Mouse (Mus musculus) megakaryocyte, embryonic 14.5 days (primary cell): ENCODE results near the gene Akirin2. TPM values are rescaled to one million over a fixed set of nuclear protein-coding genes. Genes with fewer than 3 reads are reported as not detected.

Source experiments
- H3K27me3 ChIP-seq: replicated peaks from 2 replicates; pipeline ENCODE3; 2012; ENCODE audit warnings: inconsistent platforms
- H3K36me3 ChIP-seq: replicated peaks from 2 replicates; pipeline ENCODE3; 2012; ENCODE audit warnings: low read length, inconsistent platforms, mixed read lengths
- H3K4me1 ChIP-seq: 2 replicates; pipeline ENCODE4 v1.6.1; 2012; ENCODE audit warnings: inconsistent platforms
- H3K4me3 ChIP-seq: replicated peaks from 2 replicates; pipeline ENCODE3; 2012; ENCODE audit warnings: moderate library complexity, mild to moderate bottlenecking, inconsistent platforms
- H3K9me3 ChIP-seq: 2 replicates; pipeline ENCODE4 v1.6.1; 2012; ENCODE audit warnings: inconsistent platforms
- FLI1 ChIP-seq: IDR thresholded peaks from 2 replicates; pipeline ENCODE4 v1.6.1; 2012; ENCODE audit warnings: low read length, inconsistent platforms, mixed read lengths
- GATA1 ChIP-seq: IDR thresholded peaks from 3 replicates; pipeline ENCODE4 v1.6.1; 2012; ENCODE audit warnings: mixed read lengths, low read length, inconsistent platforms, borderline replicate concordance
- polyA plus RNA-seq: library from polyadenylated mRNA; stranded (reverse); fragments of >175 nt; gene quantifications from 2 replicates; pipeline ENCODE4 v1.2.3, GENCODE M21; 2012; ENCODE audit warnings: low replicate concordance; ENCODE audit not compliant: insufficient read depth

Akirin2 gene
- polyA plus RNA-seq, result 69.1 and 145 TPM in 2 replicates

DNA sequence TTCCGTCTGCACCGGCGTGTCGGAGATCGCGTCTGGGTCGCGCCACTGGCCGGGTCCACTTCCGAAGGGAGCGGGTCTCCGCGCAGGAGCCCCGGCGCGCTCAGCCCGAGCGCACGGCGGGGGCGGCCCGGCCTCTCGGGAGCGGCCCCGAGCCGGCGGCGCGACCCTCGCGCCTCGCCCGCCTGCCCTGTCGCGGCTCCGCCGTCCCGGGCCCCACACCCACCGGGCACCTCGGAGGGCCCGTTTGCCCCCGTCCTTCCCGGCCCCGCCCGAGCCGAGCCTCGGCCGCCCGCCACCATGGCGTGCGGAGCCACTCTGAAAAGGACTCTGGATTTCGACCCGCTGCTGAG lies at the start of gene Akirin2:
Gene Akirin2 (plus strand): TSS at position 190 of the 350 bp plus-strand sequence.
- Histone ChIP-seq H3K36me3 (peaks cover 15% of the 10 kb centered on the region), H3K4me1 (peaks cover 22% of the 10 kb centered on the region), H3K27me3 (no peaks in the 10 kb centered on the region), H3K4me3 (peak within 1 kb of the TSS; percentile 98), H3K9me3 (0 out of 2 replicates have a peak, but pooled peaks cover 3% of the 10 kb centered on the region)
- no peak for TF ChIP-seq GATA1
- no peak for TF ChIP-seq FLI1

DNA sequence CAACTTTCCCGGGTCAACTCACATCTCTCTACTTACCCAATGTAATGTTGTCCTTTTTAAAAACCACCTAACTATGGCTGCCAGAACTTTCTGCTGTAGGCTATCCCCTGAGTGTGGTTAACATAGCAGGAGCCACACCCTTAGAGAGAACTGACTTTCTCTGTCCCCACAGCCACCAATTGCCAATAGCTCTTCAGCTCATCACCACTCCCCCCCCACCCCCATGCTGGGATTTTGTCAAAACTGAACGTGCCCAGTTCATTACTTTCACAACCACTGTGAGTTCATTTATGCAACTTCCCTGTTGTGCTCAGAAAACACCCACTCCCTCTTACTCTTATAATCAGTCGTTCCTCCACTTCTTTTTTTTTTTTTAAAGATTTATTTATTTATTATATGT lies 40.4 kb upstream of the Akirin2 start:
- no peaks in the 10 kb centered on the region for H3K4me1 ChIP-seq
- no peak overlapping the region for H3K4me3 ChIP-seq
- no peaks in the 10 kb centered on the region for H3K27me3 ChIP-seq
- TF ChIP-seq GATA1 (no peak), FLI1 (no peak)
- H3K36me3 ChIP-seq, result no peaks in the 10 kb centered on the region
- peaks cover 10% of the 10 kb centered on the region for H3K9me3 ChIP-seq

DNA sequence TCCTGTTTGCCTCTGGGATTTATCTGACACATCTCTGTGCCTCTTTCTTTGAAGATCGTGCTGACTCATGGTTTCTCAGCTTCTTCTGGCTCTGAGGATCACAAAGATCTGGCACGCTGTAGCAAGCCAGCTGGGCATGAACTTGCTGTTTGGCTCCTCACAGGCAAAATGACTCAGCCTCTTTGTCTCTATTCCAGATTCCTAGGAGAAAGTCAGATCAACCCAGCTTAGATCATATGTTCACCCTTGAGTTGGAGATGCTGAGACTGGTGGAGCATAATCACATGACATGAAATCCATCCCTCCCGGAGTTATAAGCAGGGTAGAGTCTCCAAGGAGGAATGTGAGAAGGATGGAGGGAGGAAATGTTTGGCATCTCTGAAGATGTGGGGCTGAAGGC lies 27.9 kb upstream of the Akirin2 start:
- H3K27me3 ChIP-seq, result no peaks in the 10 kb centered on the region
- H3K4me1 ChIP-seq, result peaks cover 32% of the 10 kb centered on the region
- peaks cover 10% of the 10 kb centered on the region for H3K9me3 ChIP-seq
- no peak overlapping the region for H3K4me3 ChIP-seq
- TF ChIP-seq FLI1, result no peak
- TF ChIP-seq GATA1, result no peak
- no peaks in the 10 kb centered on the region for H3K36me3 ChIP-seq

DNA sequence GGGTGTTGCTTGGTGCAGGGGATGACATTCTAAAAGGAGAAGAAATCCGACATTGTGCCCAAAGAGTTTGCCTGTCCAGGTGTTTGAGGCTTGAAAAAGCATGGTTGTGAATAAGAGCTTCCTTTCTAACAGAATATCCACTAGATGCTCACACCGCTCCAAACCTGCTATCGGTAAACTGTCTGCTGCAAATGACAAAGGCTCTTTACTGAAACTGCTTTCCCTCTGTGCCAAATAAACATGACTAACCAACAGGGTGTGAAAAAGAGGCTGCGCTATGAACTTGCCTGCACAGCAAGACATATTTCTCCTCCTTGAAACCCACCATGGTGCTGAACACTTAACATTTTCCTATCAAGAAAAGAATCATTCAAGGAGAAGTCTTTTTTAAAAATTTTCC lies 27.2 kb upstream of the Akirin2 start:
- Histone ChIP-seq H3K9me3 (peaks cover 10% of the 10 kb centered on the region), H3K4me1 (peaks cover 40% of the 10 kb centered on the region), H3K27me3 (no peaks in the 10 kb centered on the region), H3K36me3 (no peaks in the 10 kb centered on the region), H3K4me3 (no peak overlapping the region)
- TF ChIP-seq FLI1 (no peak), GATA1 (no peak)

DNA sequence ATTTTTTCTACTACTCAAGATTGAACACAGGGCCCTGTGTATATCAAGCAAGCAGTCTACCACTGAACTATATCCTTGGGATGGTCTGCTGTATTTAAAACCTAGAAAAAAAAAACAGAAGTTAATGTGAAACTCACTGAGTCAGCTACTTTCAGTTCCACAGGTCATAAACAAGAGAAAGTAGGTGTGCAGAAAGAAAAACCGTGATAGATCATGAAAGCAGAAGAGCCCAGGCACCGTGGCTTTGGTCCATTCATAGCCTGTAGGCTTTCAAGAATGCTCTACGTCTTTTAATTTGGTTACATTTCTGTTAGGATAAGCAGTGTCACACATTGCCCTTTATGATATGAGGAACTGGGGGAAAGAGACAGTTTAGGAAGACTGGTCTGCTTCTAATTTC lies 24.0 kb upstream of the Akirin2 start:
- no peak overlapping the region for H3K4me3 ChIP-seq
- TF ChIP-seq FLI1 (no peak), GATA1 (no peak)
- peaks cover 54% of the 10 kb centered on the region for H3K4me1 ChIP-seq

DNA sequence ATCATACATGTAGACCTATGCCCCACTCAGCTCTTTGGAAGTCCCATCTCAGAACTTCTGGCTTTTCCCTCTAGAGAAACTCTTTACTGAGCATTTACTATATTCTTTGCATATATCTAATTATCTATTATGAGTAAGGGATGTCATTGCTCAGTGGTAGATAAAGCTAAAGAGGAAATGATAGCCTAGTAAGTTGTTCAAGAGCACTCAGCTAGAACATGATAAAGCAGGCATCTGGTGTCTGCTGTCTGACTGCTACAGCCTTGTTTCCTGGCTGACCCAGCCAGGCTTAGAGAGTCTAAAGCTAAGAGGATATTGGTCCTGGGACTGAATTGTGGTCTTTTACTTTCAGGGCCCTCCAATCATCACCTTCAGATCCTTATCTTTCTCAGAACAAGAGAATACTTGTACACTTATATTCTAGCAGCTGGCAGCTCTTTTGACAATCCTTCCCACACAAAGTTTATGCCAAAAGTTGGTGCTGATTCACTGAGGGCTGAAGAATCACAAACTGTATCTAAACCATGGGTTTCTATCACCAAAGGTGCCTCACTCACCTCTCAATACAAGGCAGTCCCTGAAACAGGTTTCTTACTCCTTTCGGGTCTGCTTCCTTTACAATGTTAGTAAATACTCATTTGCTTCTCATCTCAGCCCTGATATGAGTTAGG lies 22.2 kb upstream of the Akirin2 start:
- Histone ChIP-seq H3K9me3 (peaks cover 10% of the 10 kb centered on the region), H3K27me3 (peaks cover 3% of the 10 kb centered on the region), H3K36me3 (no peaks in the 10 kb centered on the region), H3K4me3 (no peak overlapping the region), H3K4me1 (peaks cover 44% of the 10 kb centered on the region)
- no peak for TF ChIP-seq GATA1
- no peak for TF ChIP-seq FLI1

More for the DNA sequence above, 24.0 kb upstream of the Akirin2 start:
- H3K36me3 ChIP-seq, result no peaks in the 10 kb centered on the region
- H3K9me3 ChIP-seq, result peaks cover 10% of the 10 kb centered on the region
- H3K27me3 ChIP-seq, result no peaks in the 10 kb centered on the region

DNA sequence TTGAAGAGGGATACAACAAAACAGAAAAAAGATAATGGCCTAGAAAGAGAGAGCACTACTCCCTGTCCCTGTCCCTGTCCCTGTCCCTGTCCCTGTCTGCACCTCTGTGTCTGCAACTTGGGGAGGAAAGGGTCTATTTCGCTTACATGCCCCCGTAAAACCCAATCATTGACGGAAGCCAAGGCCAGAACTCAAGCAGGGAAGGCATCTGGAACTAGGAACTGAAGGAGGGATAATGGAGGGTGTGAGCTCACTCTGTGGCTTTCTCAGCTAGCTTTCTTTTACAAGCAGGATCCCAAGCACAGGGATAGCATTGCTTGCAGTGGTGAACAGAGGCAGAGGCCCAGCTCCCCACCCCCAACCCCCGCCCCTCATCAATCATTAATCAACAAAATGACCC lies 21.4 kb upstream of the Akirin2 start:
- Histone ChIP-seq H3K4me1 (peaks cover 38% of the 10 kb centered on the region), H3K4me3 (no peak overlapping the region), H3K9me3 (peaks cover 10% of the 10 kb centered on the region), H3K27me3 (peaks cover 3% of the 10 kb centered on the region), H3K36me3 (no peaks in the 10 kb centered on the region)
- TF ChIP-seq GATA1, result no peak
- no peak for TF ChIP-seq FLI1

DNA sequence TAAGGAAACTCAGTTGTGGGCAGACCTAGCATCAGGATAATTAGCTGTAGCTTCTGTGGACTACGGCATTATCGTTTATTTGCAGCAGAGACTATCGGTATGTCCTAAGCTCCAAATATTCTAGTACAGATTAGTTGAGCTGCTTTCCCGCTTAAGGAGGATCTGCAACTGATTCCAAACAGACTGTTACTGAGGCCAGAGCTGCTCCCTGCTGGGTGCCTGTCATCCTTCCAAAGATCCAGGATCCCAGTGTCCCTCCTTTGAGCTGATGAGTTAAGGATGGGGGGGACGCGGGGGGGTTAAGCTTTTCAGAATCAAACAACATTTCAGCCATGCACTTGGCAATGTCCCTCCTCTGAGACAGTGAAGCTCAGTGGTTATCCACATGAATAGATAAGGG lies 20.8 kb upstream of the Akirin2 start:
- TF ChIP-seq GATA1 (no peak), FLI1 (no peak)
- H3K4me1 ChIP-seq, result peaks cover 38% of the 10 kb centered on the region

DNA sequence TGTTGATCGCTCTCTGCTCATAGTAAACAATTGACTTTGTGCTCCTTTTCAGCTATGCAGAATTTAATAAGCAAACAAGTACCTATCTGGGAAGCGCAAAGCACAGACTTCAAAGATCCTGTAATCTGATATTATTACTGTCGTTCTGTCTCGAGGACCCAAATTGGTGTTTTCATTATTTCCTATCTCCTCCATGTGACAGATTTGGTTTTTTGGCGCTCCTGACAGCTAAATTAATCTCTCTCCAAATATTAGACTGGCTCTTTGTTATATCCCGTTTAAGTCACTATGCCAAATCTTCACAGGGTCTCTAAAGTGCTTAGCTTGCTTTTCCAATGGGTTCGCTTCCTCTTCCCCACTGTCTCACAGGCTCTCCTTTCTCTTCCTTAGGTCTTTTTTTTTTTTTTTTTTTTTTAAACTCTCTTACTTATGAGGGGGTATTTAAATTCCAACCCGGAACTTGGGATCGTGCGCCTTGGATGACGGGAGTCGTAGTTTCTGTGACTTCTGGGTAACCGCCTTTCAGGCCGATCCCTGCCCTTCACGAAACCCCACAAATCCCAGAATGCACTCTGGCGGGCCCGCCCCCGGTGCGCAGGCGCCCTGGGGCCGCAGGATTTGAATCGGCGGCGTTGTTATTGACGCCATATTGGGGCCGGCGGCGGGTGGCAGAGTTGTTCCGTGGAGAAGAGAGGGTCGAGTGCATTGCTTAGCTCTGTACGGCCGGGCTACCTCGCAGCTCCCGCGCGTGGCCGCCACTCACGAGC lies 573 bp upstream of the Akirin2 start:
- Histone ChIP-seq H3K4me3 (peak overlapping the region; percentile 98), H3K36me3 (peaks cover 9% of the 10 kb centered on the region), H3K9me3 (0 out of 2 replicates have a peak, but pooled peaks cover 3% of the 10 kb centered on the region), H3K4me1 (peaks cover 16% of the 10 kb centered on the region), H3K27me3 (no peaks in the 10 kb centered on the region)
- TF ChIP-seq FLI1 (no peak), GATA1 (no peak)

More for the DNA sequence above, 20.8 kb upstream of the Akirin2 start:
- H3K4me3 ChIP-seq, result no peak overlapping the region
- peaks cover 10% of the 10 kb centered on the region for H3K9me3 ChIP-seq
- no peaks in the 10 kb centered on the region for H3K36me3 ChIP-seq
- H3K27me3 ChIP-seq, result peaks cover 3% of the 10 kb centered on the region
